Mouse (Mus musculus): ENCODE data around the gene Mgat4c.

DNA sequence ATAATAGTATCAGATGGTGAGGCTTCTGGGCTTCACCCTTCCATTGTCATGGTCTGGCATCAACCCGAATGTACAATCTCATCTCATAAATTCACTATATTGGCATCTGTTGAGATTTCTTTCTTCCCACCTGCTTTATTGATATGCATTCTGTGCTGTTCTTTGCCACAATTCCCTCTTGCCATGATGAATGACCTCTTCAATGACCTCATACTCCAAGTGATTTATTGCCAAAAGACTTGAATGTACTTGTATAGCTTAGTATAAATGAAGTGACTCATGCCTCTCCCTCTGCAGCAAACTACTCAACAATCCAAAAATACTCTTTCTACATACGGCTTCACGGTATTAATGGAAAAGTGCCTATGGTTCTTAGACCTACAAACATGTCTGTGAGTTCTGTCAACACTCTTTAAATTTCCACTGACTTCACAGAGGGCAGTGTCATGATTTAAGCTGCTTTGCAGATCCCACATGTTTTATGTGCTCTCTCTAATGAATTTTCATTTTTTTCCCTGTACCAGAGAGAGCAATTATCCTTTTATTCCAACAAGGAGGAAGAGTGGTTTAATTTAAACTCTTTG is 102.0 kb downstream of the Mgat4c start:
- TF ChIP-seq CTCF (IDR thresholded peaks at IDR 0.05; ENCODE audit: insufficient read depth, low read length) (no peak), POLR2A (IDR thresholded peaks at IDR 0.05; ENCODE audit: borderline replicate concordance, extremely low read depth, low read depth, low read length) (no peak)
